Mouse (Mus musculus) bone marrow, adult 2 months (tissue): ENCODE data around the gene Clcn3.

Source experiments
- CTCF ChIP-seq: fragments of 200-500 bp; IDR thresholded peaks from 2 replicates; pipeline ENCODE4 v1.5.1; 2011; ENCODE audit warnings: low read length, control low read depth; ENCODE audit not compliant: control insufficient read depth, insufficient read depth
- POLR2A ChIP-seq: fragments of 200-500 bp; IDR thresholded peaks from 2 replicates; pipeline ENCODE4 v1.6.1; 2011; ENCODE audit warnings: low read depth, mild to moderate bottlenecking, control low read depth, low read length, borderline replicate concordance; ENCODE audit not compliant: control insufficient read depth

DNA sequence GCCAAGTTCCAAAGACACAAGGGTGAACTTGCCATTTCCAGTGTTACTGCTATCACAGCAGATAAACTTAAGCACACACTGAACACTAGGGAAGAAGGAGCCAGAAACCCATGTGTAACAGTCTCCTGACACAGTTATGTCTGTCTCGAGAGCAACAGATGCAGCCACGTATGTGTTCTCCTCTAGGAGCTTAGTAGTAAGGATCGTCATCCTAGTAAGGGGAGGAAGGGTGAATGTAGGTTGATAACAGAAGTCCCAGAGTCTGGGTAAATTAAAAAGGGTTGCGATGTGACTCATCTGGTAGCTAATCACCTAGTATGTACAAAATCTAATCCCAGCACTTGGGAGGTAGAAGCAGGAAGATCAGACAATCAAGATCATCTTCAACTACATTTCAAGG, 33.2 kb downstream of the Clcn3 start:
- TF ChIP-seq CTCF (no peak), POLR2A (no peak)
